Mouse (Mus musculus) heart, embryonic 14.5 days (tissue): ENCODE measurements around the gene Parp6. TPM values are rescaled to one million over a fixed set of nuclear protein-coding genes. Genes with fewer than 3 reads are reported as not detected.
A peak's percentile ranks its signal among the peaks of the same experiment; 100 is the strongest.

Experiments
- ATAC-seq: fragments of 200-750 bp; cut with Nextera tagmentation; 2 replicates; pipeline ENCODE4 v1.8.0; 2017; ENCODE audit warnings: low read depth, moderate TSS enrichment; ENCODE audit not compliant: insufficient number of reproducible peaks, insufficient read depth, low FRiP score
- H3K27ac ChIP-seq, 2 experiments: fragments of 200-500 bp in 1 of 2; fragments of 300-500 bp in 1 of 2; sonication (generic) in 1 of 2; replicated peaks in 1 of 2; 2 replicates each; pipeline ENCODE4 v1.5.1; 2012 to 2014; ENCODE audit warnings: low read depth in 2 of 2, low read length in 2 of 2, control low read depth in 1 of 2, mild to moderate bottlenecking in 1 of 2, mixed read lengths in 1 of 2; ENCODE audit not compliant: control insufficient read depth in 1 of 2, insufficient read depth in 1 of 2
- H3K27me3 ChIP-seq: fragments of 300-500 bp; sonication (generic); 2 replicates; pipeline ENCODE4 v1.6.1; 2014; ENCODE audit warnings: mild to moderate bottlenecking, low read length, control low read depth; ENCODE audit not compliant: control insufficient read depth, insufficient read depth
- H3K36me3 ChIP-seq: fragments of 300-500 bp; sonication (generic); 2 replicates; pipeline ENCODE4 v1.6.1; 2014; ENCODE audit warnings: mild to moderate bottlenecking, control low read depth, low read length, mixed read lengths; ENCODE audit not compliant: control insufficient read depth, insufficient read depth
- H3K4me1 ChIP-seq, 2 experiments: fragments of 200-500 bp in 1 of 2; fragments of 300-500 bp in 1 of 2; sonication (generic) in 1 of 2; 2 replicates each; pipeline ENCODE4 v1.6.1; 2012 to 2014; ENCODE audit warnings: low read length in 2 of 2, control low read depth in 1 of 2, mixed read lengths in 1 of 2; ENCODE audit not compliant: control insufficient read depth in 2 of 2, insufficient read depth in 2 of 2
- H3K4me2 ChIP-seq: fragments of 300-500 bp; sonication (generic); 2 replicates; pipeline ENCODE4 v1.6.1; 2014; ENCODE audit warnings: mild to moderate bottlenecking, low read length
- H3K4me3 ChIP-seq, 2 experiments: fragments of 200-500 bp in 1 of 2; fragments of 300-500 bp in 1 of 2; sonication (generic) in 1 of 2; 2 replicates each; pipeline ENCODE4 v1.5.1; 2012 to 2014; ENCODE audit warnings: low read length in 2 of 2, mild to moderate bottlenecking in 2 of 2, control low read depth in 1 of 2, low read depth in 1 of 2, moderate library complexity in 1 of 2; ENCODE audit not compliant: control insufficient read depth in 1 of 2, insufficient read depth in 1 of 2
- H3K9ac ChIP-seq: fragments of 300-500 bp; sonication (generic); 2 replicates; pipeline ENCODE4 v1.6.1; 2014; ENCODE audit warnings: mild to moderate bottlenecking, low read length
- H3K9me3 ChIP-seq: fragments of 300-500 bp; sonication (generic); 2 replicates; pipeline ENCODE4 v1.6.1; 2016; ENCODE audit warnings: low read length, control low read depth; ENCODE audit not compliant: control insufficient read depth
- WGBS: fragments of 180-500 bp; shearing (Covaris S2); extraction: QIAGEN DNeasy Blood & Tissue Kit; methylation state at CpG from one replicate; pipeline ENCODE4 v1.1.7; 2014; 5-methylcytosine and 5-hydroxymethylcytosine counted together
- polyA plus RNA-seq: library from polyadenylated mRNA; unstranded; fragments of >200 nt; fragmentation: Nextera tagmentation; extraction: Ambion mirVana; gene quantifications from 2 replicates; pipeline ENCODE4 v1.2.1, GENCODE M21; 2014

Parp6 gene
- polyA plus RNA-seq, result 19.5 and 24.6 TPM in 2 replicates

GRCm38 (mm10) chr9:59616622-59617306, at the start of gene Parp6:
Gene Parp6, plus strand, starts transcription at chr9:59617284.
- H3K9me3 ChIP-seq, result no peaks in the 10 kb centered on the region
- peak within 1 kb of the TSS; percentile 72 for H3K4me2 ChIP-seq
- H3K4me3 ChIP-seq, result peak within 1 kb of the TSS; percentile 91 to 98
- peaks cover 3% of the 10 kb centered on the region; the same call in 1 of the 2 replicates for H3K36me3 ChIP-seq
- H3K4me1 ChIP-seq, result peaks cover 0 to 6% of the 10 kb centered on the region in 2 experiments; a peak in 3 of 4 replicates
- ATAC-seq, result peak; percentile 100
- H3K27ac ChIP-seq, result peak within 1 kb of the TSS; percentile 92 to 95
- H3K27me3 ChIP-seq, result no peaks in the 10 kb centered on the region
- H3K9ac ChIP-seq, result peak within 1 kb of the TSS; percentile 93
- WGBS, result 1% methylated on average over 36 of the region's 36 CpGs

DNA sequence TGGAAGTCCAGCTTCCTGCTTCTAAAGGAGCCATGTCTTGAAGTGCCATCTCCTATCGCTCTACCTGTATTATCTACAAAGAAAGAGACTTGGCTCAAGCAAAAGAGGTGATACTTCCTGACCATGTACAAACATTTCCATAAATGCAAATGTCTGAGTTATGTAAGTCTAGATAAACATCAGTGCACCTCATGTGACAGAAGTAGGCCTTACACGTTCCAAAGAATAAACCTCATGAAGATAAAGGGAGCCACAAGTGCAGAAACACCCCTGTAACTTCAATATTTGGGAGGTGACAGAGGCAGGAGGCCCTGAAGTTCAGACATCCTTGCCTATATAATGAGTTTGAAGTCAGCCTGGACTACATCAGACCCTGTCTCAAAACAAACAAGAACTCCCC, 45.2 kb upstream of the Parp6 start:
- H3K4me2 ChIP-seq, result no peak overlapping the region
- no peak overlapping the region for H3K27ac ChIP-seq
- WGBS, result 64% methylated on average over 2 of the region's 2 CpGs
- ATAC-seq, result no peak
- H3K4me3 ChIP-seq, result no peak overlapping the region
- H3K36me3 ChIP-seq, result no peaks in the 10 kb centered on the region
- no peaks in the 10 kb centered on the region for H3K9me3 ChIP-seq
- peaks cover 15% of the 10 kb centered on the region; the same call in 1 of the 2 replicates for H3K27me3 ChIP-seq
- H3K9ac ChIP-seq, result no peak overlapping the region
- H3K4me1 ChIP-seq, result no peaks in the 10 kb centered on the region

DNA sequence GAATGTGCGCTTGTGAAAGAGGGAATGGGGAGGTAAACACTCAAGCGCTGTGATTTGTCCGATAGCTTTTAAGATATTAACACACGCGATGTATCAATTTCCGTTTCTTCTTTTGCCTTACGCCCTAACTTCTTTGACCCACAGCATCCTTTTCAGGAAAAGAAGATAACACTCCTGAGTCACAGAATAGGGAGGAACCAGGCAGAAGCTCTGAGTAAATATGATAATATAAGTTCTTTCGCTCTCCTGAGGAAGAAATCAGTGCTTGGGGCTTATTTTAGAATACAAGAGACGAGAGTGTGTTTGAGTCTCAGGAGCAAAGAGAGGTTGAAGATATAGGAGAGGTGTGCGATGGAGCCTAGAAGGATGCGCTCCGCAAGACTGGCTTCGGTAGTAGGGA, 39.7 kb upstream of the Parp6 start:
- Histone ChIP-seq H3K27ac (no peak overlapping the region), H3K27me3 (peaks cover 30% of the 10 kb centered on the region), H3K9ac (no peak overlapping the region), H3K4me2 (peak overlapping the region; percentile 75), H3K9me3 (no peaks in the 10 kb centered on the region), H3K4me1 (peaks cover 4 to 12% of the 10 kb centered on the region in 2 experiments; a peak in 2 of 4 replicates), H3K36me3 (no peaks in the 10 kb centered on the region), H3K4me3 (peak overlapping the region; percentile 43 to 45)
- ATAC-seq, result no peak
- 11% methylated on average over 13 of the region's 13 CpGs for WGBS

DNA sequence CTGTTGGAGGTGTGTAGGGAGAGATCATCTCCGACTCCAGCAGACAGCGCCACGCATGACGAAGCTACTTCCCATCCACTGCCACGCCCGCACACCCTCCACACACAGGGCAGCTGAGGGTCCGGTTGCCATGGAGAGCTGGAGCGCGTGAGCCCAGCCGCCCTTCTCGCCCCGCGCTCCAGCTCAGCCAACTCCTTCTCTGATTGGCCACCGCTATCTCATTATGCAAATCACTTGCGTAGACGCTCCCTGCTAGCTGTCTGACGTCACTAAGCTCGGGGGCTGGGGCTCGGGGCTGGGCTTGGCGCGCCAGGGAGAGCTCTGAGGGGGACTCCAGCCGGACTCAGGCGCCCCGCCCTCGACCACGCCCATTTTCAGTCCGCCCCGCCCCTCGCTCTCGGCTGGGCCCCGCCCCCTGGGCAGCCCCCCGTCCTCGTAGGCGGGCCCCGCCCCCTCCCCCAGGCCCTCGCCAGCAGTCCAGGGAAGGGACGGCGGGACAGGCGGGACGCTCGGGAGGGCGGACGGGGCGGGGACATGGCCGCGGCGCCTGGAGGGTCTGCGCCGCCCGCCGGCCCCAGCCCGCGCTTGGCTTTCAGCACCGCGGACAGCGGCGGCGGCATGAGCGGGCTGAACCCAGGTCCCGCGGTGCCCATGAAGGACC, 39.1 kb upstream of the Parp6 start, which contains the start of gene Celf6:
Gene Celf6 (plus strand): TSS at position 74 of the 661 bp plus-strand sequence.
- Histone ChIP-seq H3K4me1 (peaks cover 4 to 12% of the 10 kb centered on the region in 2 experiments; a peak in 2 of 4 replicates), H3K27ac (no peak within 1 kb of the TSS), H3K36me3 (no peaks in the 10 kb centered on the region), H3K4me3 (peak within 1 kb of the TSS; percentile 43 to 45), H3K27me3 (peaks cover 32% of the 10 kb centered on the region), H3K4me2 (peak within 1 kb of the TSS; percentile 75), H3K9ac (no peak within 1 kb of the TSS), H3K9me3 (no peaks in the 10 kb centered on the region)
- under 1% methylated on average over 58 of the region's 61 CpGs for WGBS
- ATAC-seq, result peak; percentile 97

DNA sequence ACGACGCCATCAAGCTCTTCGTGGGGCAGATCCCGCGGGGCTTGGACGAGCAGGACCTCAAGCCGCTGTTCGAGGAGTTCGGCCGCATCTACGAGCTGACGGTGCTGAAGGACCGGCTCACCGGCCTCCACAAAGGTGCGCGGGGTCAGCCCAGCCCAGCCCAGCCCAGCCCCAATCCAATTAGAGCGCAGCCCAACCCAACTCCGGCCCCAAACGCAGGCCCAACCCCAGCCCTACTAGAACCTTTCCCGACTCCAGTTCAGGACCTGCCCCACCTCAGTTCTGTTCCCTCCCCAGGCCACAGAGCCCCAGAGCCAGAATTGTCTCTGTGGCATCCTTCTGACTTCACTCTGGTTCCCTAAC, 38.6 kb upstream of the Parp6 start:
- no peaks in the 10 kb centered on the region for H3K36me3 ChIP-seq
- H3K4me1 ChIP-seq, result peaks cover 4 to 12% of the 10 kb centered on the region in 2 experiments; a peak in 2 of 4 replicates
- H3K27me3 ChIP-seq, result peaks cover 36% of the 10 kb centered on the region
- no peaks in the 10 kb centered on the region for H3K9me3 ChIP-seq
- WGBS, result under 1% methylated on average over 20 of the region's 20 CpGs
- H3K9ac ChIP-seq, result no peak overlapping the region
- no peak overlapping the region for H3K27ac ChIP-seq
- H3K4me2 ChIP-seq, result peak overlapping the region; percentile 75
- peak overlapping the region in 1 of 2 experiments; percentile 45; a peak in 1 of 4 replicates for H3K4me3 ChIP-seq
- ATAC-seq, result no peak; the same call in 1 of the 2 replicates

- H3K36me3 ChIP-seq, result no peaks in the 10 kb centered on the region
- peak overlapping the region; percentile 11 to 24; a peak in 3 of 4 replicates for H3K4me3 ChIP-seq
- ATAC-seq, result no peak
- H3K4me1 ChIP-seq, result no peaks in the 10 kb centered on the region
- no peaks in the 10 kb centered on the region for H3K9me3 ChIP-seq
- no peak overlapping the region for H3K27ac ChIP-seq
- H3K9ac ChIP-seq, result peak overlapping the region; percentile 51; the same call in 1 of the 2 replicates
- 4% methylated on average over 13 of the region's 13 CpGs for WGBS
- peak overlapping the region; percentile 60 for H3K4me2 ChIP-seq
- H3K27me3 ChIP-seq, result peaks cover 35% of the 10 kb centered on the region
Observed at GRCm38 (mm10) chr9:59584871-59585308, 32.2 kb upstream of the Parp6 start.

GRCm38 (mm10) chr9:59588252-59588651, 28.8 kb upstream of the Parp6 start:
- Histone ChIP-seq H3K9me3 (no peaks in the 10 kb centered on the region), H3K36me3 (no peaks in the 10 kb centered on the region), H3K4me3 (no peak overlapping the region), H3K9ac (no peak overlapping the region), H3K27me3 (peaks cover 30% of the 10 kb centered on the region), H3K4me1 (no peaks in the 10 kb centered on the region), H3K4me2 (no peak overlapping the region), H3K27ac (no peak overlapping the region)
- WGBS, result 55% methylated on average over 5 of the region's 5 CpGs
- no peak for ATAC-seq
